Mouse (Mus musculus) right cerebral cortex, adult 2 months (tissue): ENCODE measurements around the gene Dennd2c.

ENCODE experiments used
- DNase-seq, 2 experiments: peaks; one replicate each; pipeline ENCODE4 v3.0.0; 2021 to 2022; ENCODE audit warnings: low spot score in 2 of 2

Gene Dennd2c

GRCm38 (mm10) chr3:103112216-103112615, 9.8 kb downstream of the Dennd2c start:
- no peak for DNase-seq

GRCm38 (mm10) chr3:103123636-103124035, 21.2 kb downstream of the Dennd2c start:
- DNase-seq: no peak

GRCm38 (mm10) chr3:103126138-103126537, 23.7 kb downstream of the Dennd2c start:
- DNase-seq: no peak

GRCm38 (mm10) chr3:103127177-103127576, 24.8 kb downstream of the Dennd2c start:
- no peak for DNase-seq

- DNase-seq: no peak
Observed at GRCm38 (mm10) chr3:103127721-103128120, 25.3 kb downstream of the Dennd2c start.

- no peak for DNase-seq
Observed at GRCm38 (mm10) chr3:103128251-103128650, 25.8 kb downstream of the Dennd2c start.

- DNase-seq: no peak
Observed at GRCm38 (mm10) chr3:103129367-103130159, 27.2 kb downstream of the Dennd2c start.

- no peak for DNase-seq
Observed at GRCm38 (mm10) chr3:103130236-103130751, 27.9 kb downstream of the Dennd2c start.

GRCm38 (mm10) chr3:103133098-103133497, 30.7 kb downstream of the Dennd2c start:
- no peak for DNase-seq

- no peak for DNase-seq
Observed at GRCm38 (mm10) chr3:103136414-103137077, 34.1 kb downstream of the Dennd2c start.

- DNase-seq: no peak
Observed at GRCm38 (mm10) chr3:103139047-103139446, 36.6 kb downstream of the Dennd2c start.

- peak in 1 of 2 experiments; percentile 8 for DNase-seq
Observed at GRCm38 (mm10) chr3:103140095-103140838, 37.9 kb downstream of the Dennd2c start.

GRCm38 (mm10) chr3:103141287-103141686, 38.9 kb downstream of the Dennd2c start:
- no peak for DNase-seq

- no peak for DNase-seq
Observed at GRCm38 (mm10) chr3:103142366-103142765, 40.0 kb downstream of the Dennd2c start.

- no peak for DNase-seq
Observed at GRCm38 (mm10) chr3:103145336-103145735, 42.9 kb downstream of the Dennd2c start.

- no peak for DNase-seq
Observed at GRCm38 (mm10) chr3:103145791-103146190, 43.4 kb downstream of the Dennd2c start.

- no peak for DNase-seq
Observed at GRCm38 (mm10) chr3:103146330-103147166, 44.1 kb downstream of the Dennd2c start.

GRCm38 (mm10) chr3:103147775-103148174, 45.4 kb downstream of the Dennd2c start:
- DNase-seq: no peak

GRCm38 (mm10) chr3:103148941-103149340, 46.5 kb downstream of the Dennd2c start:
- DNase-seq: no peak

- DNase-seq: no peak
Observed at GRCm38 (mm10) chr3:103153761-103154160, 51.4 kb downstream of the Dennd2c start.

GRCm38 (mm10) chr3:103159232-103159900, 57.0 kb downstream of the Dennd2c start:
- DNase-seq: no peak
